Mouse (Mus musculus) retina, postnatal 1 day (tissue): Measurements from ENCODE around the gene Psmb2.

Source experiments
- DNase-seq: peaks from one replicate; pipeline ENCODE4 v3.0.0-alpha.2; 2012

Gene Psmb2

GRCm38 (mm10) chr4:126732531-126733380, 55.3 kb downstream of the Psmb2 start:
- DNase-seq, result no peak

DNA sequence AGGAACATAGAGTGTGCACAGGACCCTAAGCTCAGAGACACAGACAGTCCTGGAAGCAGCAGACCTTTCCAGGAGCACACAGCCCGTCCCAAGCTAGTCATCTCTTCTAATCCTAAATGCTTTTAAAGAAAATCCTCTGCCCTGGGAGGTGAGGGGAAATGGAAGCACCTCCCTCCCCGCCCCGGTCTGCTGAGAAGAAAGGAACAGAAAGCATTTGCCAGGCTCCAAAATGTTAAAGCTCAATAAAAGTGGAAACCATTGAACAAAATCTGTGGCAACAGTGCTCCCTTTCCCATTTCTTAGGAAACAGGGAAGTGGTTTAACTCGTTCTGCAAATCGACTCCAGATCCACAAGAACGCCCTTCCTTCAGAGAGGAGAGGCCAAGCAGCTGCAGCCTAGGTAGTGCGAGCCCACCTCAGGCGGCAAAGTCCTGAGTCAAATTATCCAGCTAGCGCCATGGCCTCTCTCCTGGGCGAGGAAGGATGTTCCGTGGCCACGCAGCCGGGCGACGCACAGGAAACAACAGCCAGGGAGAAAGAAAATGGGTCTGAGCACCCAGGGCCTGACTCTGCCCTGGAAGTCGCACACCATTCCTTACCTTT, 56.7 kb downstream of the Psmb2 start:
- no peak for DNase-seq

DNA sequence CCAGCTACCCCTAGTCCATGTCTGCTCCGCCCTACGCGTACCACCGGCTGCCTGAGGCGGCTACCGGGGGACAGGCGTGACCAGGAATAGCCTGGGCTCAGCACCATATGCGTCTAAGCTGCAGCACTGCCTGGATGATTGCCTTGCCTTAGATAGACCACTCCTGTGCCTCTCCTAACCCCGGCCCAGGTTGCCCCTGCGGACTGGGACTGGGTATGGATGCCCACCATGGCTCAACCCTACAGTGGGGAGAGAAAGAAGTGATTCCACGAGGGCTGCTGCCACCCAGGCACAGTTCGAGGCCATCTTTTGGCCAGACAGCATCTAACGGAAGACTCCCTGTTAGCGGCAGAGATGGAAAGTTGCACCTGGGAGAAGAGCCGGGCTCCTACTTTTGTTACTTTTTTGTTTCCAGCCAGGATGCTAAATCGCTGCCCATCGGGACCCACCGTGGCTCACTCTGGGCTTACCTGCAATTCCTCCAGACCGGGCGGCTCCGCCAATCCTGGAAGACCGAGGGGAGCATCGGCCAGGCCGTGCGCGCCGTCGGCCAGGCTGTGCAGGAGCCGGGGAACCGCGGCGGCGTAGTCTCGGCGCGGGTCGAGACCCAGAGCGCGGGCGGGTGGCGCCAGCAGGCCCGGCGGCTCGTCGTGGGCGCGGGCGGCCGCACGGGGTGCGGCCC, 57.4 kb downstream of the Psmb2 start:
- peak; percentile 31 for DNase-seq

GRCm38 (mm10) chr4:126735382-126736000, 58.1 kb downstream of the Psmb2 start:
- DNase-seq, result peak; percentile 38

GRCm38 (mm10) chr4:126736001-126736414, 58.6 kb downstream of the Psmb2 start, which contains the start of gene Tfap2e:
Tfap2e (minus strand) TSS chr4:126736240.
- peak; percentile 83 for DNase-seq

DNA sequence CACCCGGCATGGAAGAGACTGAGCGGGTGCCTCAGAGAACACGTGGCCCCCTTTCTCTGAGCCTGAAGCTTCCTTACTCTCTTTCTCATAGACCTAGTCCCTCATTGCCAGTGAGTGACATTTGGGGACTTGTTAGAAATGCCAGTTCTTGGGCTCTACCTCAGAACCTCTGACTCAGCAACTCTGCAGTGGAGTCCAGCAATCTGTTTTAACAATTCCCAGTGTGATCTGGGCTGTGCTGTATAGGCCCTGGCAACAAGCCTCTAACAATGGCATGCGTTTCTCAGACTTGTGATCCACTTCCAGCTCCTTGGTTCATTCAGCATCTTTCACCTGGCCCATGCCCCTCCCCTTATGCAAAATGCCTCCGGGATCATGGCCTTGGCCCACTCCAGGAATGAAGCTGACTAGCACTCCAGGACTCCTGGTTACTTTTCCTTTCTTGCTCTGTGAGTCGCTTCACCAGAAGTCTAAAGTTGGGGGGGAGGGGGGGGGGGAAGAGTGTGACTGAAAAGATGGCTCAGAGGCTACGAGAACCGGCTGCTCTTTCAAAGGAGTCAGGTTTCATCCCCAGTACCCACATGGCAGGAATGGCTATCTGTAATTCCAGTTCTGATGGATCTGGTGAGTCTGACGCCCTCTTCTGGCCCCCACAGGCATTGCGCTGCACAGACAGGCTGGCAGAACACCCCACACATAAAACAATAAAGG, 62.7 kb downstream of the Psmb2 start:
- peak; percentile 37 for DNase-seq

GRCm38 (mm10) chr4:126741448-126741847, 64.0 kb downstream of the Psmb2 start:
- DNase-seq, result peak; percentile 88

- no peak for DNase-seq
Observed at GRCm38 (mm10) chr4:126742976-126743375, 65.5 kb downstream of the Psmb2 start.

DNA sequence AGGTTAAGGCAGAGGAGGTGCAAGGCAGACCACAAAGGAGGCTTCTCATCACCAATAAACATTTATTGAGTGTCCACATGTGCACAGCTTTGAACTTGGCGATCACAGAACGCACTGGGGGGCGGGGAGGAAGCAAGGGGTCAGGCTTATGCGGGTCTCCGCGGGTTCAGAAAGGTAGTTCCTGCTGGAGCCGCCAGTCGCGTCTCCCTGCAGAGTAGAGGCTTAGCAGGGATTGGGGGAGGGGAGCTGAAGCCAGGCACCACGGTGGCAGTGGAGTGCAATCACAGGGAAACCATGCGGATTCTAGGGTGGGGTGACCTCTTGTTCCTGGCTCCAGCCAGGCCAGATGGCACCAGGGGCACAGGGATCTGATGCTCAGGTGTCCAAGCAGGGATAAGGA, 66.3 kb downstream of the Psmb2 start:
- DNase-seq, result peak; percentile 52

- no peak for DNase-seq
Observed at GRCm38 (mm10) chr4:126744831-126745230, 67.4 kb downstream of the Psmb2 start.

DNA sequence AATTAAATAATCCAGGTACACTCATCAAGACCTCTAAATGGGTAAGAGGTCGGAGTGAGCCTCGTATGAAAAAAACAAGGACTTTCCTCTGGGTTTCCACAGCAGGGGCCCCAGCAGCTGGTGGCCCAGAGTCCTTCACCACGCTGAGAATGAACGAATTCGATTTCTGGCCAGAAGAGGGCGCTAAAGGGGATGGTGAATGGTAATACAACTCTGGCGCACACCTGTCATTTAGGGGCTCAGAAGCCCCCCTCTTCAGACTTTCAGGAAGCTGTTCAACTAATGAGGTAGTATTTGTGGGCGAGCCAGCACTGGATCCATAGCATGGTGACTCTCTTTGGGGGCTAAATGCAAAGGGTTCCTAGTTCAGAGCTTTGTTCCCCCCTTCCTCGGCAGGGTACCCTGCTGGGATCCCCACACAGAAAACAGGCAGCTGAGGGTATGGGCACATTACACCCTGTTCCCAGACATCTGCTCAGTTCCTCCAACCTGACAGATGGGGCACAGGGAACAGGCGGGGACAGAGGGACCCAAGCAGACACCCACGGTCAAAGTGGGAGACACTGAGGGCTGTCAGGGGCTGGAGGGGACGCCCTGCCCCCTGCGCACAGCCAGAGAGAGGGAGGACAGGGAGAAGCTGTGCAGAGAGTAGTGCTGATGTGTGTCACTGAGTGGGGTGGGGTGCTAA, 68.2 kb downstream of the Psmb2 start:
- peak; percentile 77 for DNase-seq

DNA sequence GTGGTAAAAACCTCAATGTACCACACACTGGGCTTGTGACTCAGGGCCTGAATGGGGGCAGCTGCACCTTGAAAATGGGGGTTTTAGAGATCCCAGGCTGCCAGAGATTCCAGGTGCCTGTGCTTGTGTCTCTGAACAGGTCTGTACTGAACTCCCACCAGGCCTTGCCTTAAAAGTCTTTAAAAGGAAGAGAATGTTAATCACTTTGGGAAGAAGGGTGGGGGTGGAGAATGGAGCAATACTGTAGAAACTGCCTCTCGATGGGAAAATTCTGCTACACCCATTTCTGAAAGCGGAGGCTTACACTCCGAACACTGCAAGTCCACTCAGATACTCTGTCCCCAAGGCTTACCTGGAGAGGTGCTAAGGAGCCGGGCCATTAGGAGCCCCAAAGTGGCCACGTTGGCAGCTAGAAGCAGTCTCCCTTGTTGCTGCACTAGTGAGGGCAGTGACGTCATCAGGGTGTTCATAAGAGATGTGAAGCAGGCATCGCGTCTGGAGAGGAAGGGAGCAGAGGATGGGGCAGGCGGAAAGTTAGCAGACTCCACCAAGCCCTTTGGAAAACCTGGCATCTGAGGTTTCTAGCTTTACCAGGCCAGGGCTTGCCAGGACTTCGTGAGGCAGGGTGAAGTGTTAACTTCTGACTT, 68.9 kb downstream of the Psmb2 start:
- DNase-seq, result no peak

- DNase-seq, result no peak
Observed at GRCm38 (mm10) chr4:126748381-126748780, 71.0 kb downstream of the Psmb2 start.

- no peak for DNase-seq
Observed at GRCm38 (mm10) chr4:126749553-126749952, 72.1 kb downstream of the Psmb2 start.

GRCm38 (mm10) chr4:126750046-126750683, 72.7 kb downstream of the Psmb2 start:
- DNase-seq, result no peak

- no peak for DNase-seq
Observed at GRCm38 (mm10) chr4:126750863-126751555, 73.6 kb downstream of the Psmb2 start.

- DNase-seq, result no peak
Observed at GRCm38 (mm10) chr4:126751556-126752023, 74.2 kb downstream of the Psmb2 start.

DNA sequence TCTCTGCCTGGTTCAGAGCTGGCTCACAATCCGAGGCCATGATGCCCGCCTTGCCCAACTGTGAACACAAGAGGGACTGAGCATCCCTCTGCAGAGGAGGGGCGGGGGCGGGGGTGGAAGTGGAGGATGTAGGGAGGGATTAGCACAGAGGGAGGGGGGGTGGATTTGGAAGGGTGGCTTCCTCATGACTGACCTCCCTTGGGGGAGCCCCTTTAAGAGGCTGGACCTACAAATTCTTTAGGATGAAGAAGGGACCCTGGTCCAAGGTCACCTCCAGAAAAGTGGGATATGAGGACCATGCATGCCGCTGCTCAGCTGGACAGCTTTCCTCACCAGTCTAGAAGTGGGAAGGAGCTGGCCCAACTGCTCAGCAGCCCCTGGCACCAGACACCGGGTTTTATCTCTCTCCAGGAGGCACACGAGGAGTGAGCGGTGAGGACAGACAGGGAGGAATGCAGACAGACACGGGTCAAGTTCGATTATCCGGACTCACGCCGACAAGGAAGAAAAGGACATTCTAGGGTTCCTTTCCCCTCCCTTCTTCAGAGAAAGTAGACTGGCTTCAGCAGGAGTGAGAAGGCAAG, 74.7 kb downstream of the Psmb2 start:
- peak; percentile 69 for DNase-seq

DNA sequence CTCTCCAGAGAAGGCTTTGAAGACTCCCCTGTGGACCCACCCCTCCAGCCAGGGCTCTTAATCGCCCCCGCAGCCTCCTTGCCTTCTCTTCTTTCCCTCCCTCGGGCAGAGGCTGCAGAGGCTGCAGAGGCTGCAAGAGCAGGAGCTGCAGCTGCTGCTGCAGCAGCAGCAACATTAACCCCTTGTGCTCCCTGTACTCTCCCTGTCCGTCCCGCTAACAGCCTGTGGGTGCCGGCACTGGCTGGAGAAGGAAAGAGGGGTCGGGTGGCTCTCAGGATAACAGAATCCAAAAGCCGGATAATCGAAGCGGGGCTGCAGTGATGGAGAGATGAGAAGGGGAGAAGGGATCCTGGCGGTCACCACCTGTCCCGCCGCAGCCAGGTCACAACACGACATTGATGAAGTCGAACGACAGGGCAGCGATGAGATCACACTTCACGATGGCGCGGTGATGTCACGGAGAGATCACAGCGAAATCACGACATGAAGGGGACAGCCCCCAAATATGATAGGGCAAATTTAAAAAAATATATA, 75.2 kb downstream of the Psmb2 start:
- DNase-seq, result peak; percentile 63
